Mouse (Mus musculus) liver, embryonic 18 days (tissue): ENCODE results near the gene Ntrk2. TPM values are rescaled to one million over a fixed set of nuclear protein-coding genes. Genes with fewer than 3 reads are reported as not detected.

Experiments used
- polyA plus RNA-seq: library from polyadenylated mRNA; depleted of rRNA; stranded (reverse); fragments of >200 nt; gene quantifications from 2 replicates; pipeline ENCODE4 v1.2.3, GENCODE M21; 2012; rRNA removed

The Ntrk2 gene
- 0.21 and 0.34 TPM in 2 replicates for polyA plus RNA-seq

DNA sequence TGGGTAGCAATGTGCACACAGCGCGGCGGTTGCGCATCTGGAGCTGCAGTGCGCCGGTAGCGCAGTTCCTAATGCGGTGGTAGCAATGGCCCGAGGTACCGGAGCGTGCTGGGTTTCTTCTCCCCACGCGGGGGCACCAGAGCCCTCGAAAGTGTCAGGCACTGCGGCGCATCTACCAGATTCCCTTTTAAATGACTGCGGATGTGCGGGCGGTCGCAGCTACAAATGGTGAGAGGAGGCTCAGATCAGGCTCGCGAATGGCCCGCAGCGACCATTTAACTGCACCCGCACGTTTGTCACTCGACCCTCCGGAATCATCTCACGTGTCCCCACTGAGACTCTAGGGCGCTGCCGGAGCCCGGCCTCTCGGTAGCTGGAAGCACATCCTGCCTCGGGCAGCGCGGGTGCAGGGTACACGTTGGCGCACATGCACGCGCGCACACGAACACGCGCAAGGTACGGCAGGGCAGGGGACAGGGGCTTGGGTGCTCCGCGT lies at the start of gene Ntrk2:
TSS of gene Ntrk2 (plus strand) at position 173 of the 496 bp plus-strand sequence.

Other genes starting within 250 kb of the Ntrk2 start
- 0.02 and 0.03 TPM in 2 replicates for gene Slc28a3, start 195.7 kb upstream of the Ntrk2 start, polyA plus RNA-seq